Mouse (Mus musculus) stomach, postnatal 0 days (tissue): Measurements from ENCODE around the gene Tacr2.
A peak's percentile ranks its signal among the peaks of the same experiment; 100 is the strongest.

Experiments used
- CTCF ChIP-seq: IDR thresholded peaks from 2 replicates; pipeline ENCODE4 v1.5.1; 2016; ENCODE audit warnings: antibody characterized with exemption, low read depth, mild to moderate bottlenecking, moderate library complexity
- EP300 ChIP-seq: optimal IDR thresholded peaks from 2 replicates; pipeline ENCODE3; 2016; ENCODE audit warnings: antibody characterized with exemption

- TF ChIP-seq EP300 (no peak), CTCF (peak; percentile 91)
These were observed 23.0 kb downstream of the Tacr2 start for GRCm38 (mm10) chr10:62275235-62275634.
